Mouse (Mus musculus): ENCODE data around the gene Lgr5. TPM values are rescaled to one million over a fixed set of nuclear protein-coding genes. Genes with fewer than 3 reads are reported as not detected.

Gene Lgr5
- polyA plus RNA-seq (2012; rRNA removed) = 6.4 and 7.1 TPM in 2 replicates

GRCm38 (mm10) chr10:115587301-115587969 lies at the start of gene Lgr5:
Gene Lgr5 (minus strand): TSS chr10:115587780.

DNA sequence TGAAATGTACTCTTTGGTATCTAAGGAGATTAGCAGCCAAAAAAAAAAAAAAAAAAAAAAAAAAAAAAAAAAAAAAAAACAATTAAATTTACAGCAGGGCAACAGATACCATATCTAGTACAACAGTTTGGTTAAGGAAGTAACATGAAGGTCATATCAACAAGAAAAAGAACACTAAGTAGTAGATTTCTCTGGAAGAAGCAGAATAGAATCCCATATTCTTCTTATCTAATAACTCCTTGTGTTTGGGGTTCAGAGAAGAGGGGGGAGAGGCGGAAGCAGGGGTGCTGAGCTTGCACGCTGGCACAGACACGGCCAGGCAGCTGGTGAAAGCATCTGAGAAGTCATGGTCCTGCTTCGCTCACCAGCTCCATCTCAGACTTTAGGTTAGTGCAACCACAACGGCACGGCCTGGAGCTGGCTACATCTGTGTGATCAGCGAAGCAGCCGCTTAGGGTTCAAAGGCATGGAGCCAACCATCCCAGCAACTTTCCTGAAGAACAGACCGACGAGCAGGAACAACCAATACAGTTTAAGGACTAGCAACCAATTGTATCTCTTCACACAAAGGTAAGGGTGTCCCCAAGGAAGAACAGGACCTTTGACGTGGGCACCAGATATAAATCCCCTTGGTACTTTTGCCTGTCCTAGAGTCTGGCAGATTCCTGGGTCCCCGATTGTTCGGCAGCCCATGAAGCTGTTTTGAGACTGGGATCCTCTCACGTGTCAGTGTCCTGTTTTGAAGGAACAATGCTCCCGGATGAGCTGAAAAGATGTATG lies 17.7 kb downstream of the Lgr5 start, which contains the start of gene A930009A15Rik:
Gene A930009A15Rik (plus strand): TSS at position 275 of the 780 bp plus-strand sequence.

Other genes starting within 250 kb of the Lgr5 start
- 15.0 and 19.5 TPM in 2 replicates for gene Tmem19, start 225.3 kb downstream of the Lgr5 start, polyA plus RNA-seq (2012; rRNA removed)
- gene Thap2, start 203.3 kb downstream of the Lgr5 start, polyA plus RNA-seq (2012; rRNA removed) = 6.3 and 7.4 TPM in 2 replicates
- 8.7 and 11.4 TPM in 2 replicates for gene Zfc3h1, start 202.8 kb downstream of the Lgr5 start, polyA plus RNA-seq (2012; rRNA removed)
- not detected in 2 replicates for gene A930009A15Rik, start 17.8 kb downstream of the Lgr5 start, polyA plus RNA-seq (2012; rRNA removed)
- 65.4 and 126 TPM in 2 replicates for gene Tspan8, start 229.1 kb upstream of the Lgr5 start, polyA plus RNA-seq (2012; rRNA removed)

Data from colon, adult 2 months (tissue).